Mouse (Mus musculus) spleen, adult 12 weeks (tissue): ENCODE measurements around the gene Mex3a.
"Not testable (repeated sequence)": the region's sequence is repeated elsewhere in the genome, so short reads cannot be mapped to it uniquely, and the experiment has no call there.

Experiments
- DNase-seq: peaks from one replicate; pipeline ENCODE4 v3.0.0; 2022; ENCODE audit warnings: low spot score

The Mex3a gene

GRCm38 (mm10) chr3:88569093-88569492, 36.9 kb downstream of the Mex3a start:
- DNase-seq, result no peak

- DNase-seq, result no peak
Observed at GRCm38 (mm10) chr3:88569694-88570093, 37.5 kb downstream of the Mex3a start.

- no peak for DNase-seq
Observed at GRCm38 (mm10) chr3:88570341-88570740, 38.1 kb downstream of the Mex3a start.

- no peak for DNase-seq
Observed at GRCm38 (mm10) chr3:88571856-88572255, 39.7 kb downstream of the Mex3a start.

- no peak for DNase-seq
Observed at GRCm38 (mm10) chr3:88572835-88573234, 40.6 kb downstream of the Mex3a start.

GRCm38 (mm10) chr3:88573810-88574209, 41.6 kb downstream of the Mex3a start:
- no peak for DNase-seq

- DNase-seq, result no peak
Observed at GRCm38 (mm10) chr3:88575540-88575939, 43.3 kb downstream of the Mex3a start, which contains the start of gene Ssr2. Ssr2 (plus strand) TSS chr3:88575876.

GRCm38 (mm10) chr3:88577846-88578245, 45.7 kb downstream of the Mex3a start:
- DNase-seq, result not testable (repeated sequence)

GRCm38 (mm10) chr3:88578498-88579424, 46.6 kb downstream of the Mex3a start:
- no peak for DNase-seq

GRCm38 (mm10) chr3:88579454-88580117, 47.4 kb downstream of the Mex3a start:
- DNase-seq, result peak; percentile 57

GRCm38 (mm10) chr3:88585769-88586168, 53.6 kb downstream of the Mex3a start:
- no peak for DNase-seq

GRCm38 (mm10) chr3:88586640-88587039, 54.4 kb downstream of the Mex3a start:
- no peak for DNase-seq

- DNase-seq, result no peak
Observed at GRCm38 (mm10) chr3:88590246-88590645, 58.1 kb downstream of the Mex3a start.
